Mouse (Mus musculus): Measurements from ENCODE around the gene Gm49405.

The Gm49405 gene

GRCm38 (mm10) chr19:4051741-4052515 is 51.5 kb downstream of the Gm49405 start:
- no peak for DNase-seq (ENCODE audit: low spot score)

GRCm38 (mm10) chr19:4052516-4053030 is 52.1 kb downstream of the Gm49405 start:
- DNase-seq (ENCODE audit: low spot score): no peak

GRCm38 (mm10) chr19:4054613-4055012 is 54.2 kb downstream of the Gm49405 start:
- no peak for DNase-seq (ENCODE audit: low spot score)

Measured in yolk sac, embryonic 10.5 days (tissue).